Mouse (Mus musculus) E14TG2a.4 (cell line): ENCODE data around the gene Pou2f1.
"Not testable (repeated sequence)": the region's sequence is repeated elsewhere in the genome, so short reads cannot be mapped to it uniquely, and the experiment has no call there.

ENCODE experiments used
- H3K27me3 ChIP-seq: 2 replicates; pipeline ENCODE4 v1.6.1; 2014; ENCODE audit warnings: low read length, control low read depth; ENCODE audit not compliant: insufficient read depth
- H3K36me3 ChIP-seq: 2 replicates; pipeline ENCODE4 v1.6.1; 2014; ENCODE audit warnings: low read length, control low read depth; ENCODE audit not compliant: insufficient read depth
- H3K4me1 ChIP-seq: replicated peaks from 2 replicates; pipeline ENCODE4 v1.6.1; 2014; ENCODE audit warnings: low read depth, low read length, control low read depth
- H3K4me3 ChIP-seq: replicated peaks from 2 replicates; pipeline ENCODE4 v1.5.1; 2014; ENCODE audit warnings: mild to moderate bottlenecking, low read length
- H3K9me3 ChIP-seq: 2 replicates; pipeline ENCODE4 v1.6.1; 2014; ENCODE audit warnings: low read length, control low read depth
- CTCF ChIP-seq: conservative IDR thresholded peaks from 2 replicates; pipeline ENCODE4 v1.5.1; 2014; ENCODE audit warnings: low read length
- NANOG ChIP-seq: IDR thresholded peaks from 2 replicates; pipeline ENCODE4 v1.6.1; 2014; ENCODE audit warnings: borderline replicate concordance, low read length, mixed read lengths
- POU5F1 ChIP-seq: IDR thresholded peaks from 2 replicates; pipeline ENCODE4 v1.6.1; 2014; ENCODE audit warnings: low read length, borderline replicate concordance

Gene Pou2f1

DNA sequence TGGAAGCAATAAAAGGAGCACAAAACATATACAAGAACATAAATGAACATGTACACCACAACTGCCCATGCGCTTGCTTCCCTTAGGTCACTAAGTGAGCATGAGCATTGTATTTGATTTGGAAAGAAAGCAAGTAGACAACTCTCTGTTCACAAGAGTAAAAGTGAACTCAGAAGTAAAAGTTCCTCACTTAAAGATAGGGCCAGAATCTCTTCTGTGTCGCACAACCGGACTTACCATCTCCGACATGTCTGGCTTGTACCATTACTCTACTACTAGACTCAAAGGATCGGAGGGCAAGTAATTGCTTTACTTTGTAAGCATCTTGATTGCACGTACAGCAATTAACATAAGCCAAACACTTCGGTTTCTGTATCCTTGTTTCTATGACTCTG lies 6.8 kb downstream of the Pou2f1 start:
- Histone ChIP-seq H3K36me3 (peaks cover 3% of the 10 kb centered on the region; the same call in 1 of the 2 replicates), H3K9me3 (no peaks in the 10 kb centered on the region), H3K27me3 (no peaks in the 10 kb centered on the region), H3K4me1 (peaks cover 80% of the 10 kb centered on the region), H3K4me3 (no peak overlapping the region; the same call in 1 of the 2 replicates)
- TF ChIP-seq NANOG = no peak
- TF ChIP-seq POU5F1 = no peak
- TF ChIP-seq CTCF = no peak

DNA sequence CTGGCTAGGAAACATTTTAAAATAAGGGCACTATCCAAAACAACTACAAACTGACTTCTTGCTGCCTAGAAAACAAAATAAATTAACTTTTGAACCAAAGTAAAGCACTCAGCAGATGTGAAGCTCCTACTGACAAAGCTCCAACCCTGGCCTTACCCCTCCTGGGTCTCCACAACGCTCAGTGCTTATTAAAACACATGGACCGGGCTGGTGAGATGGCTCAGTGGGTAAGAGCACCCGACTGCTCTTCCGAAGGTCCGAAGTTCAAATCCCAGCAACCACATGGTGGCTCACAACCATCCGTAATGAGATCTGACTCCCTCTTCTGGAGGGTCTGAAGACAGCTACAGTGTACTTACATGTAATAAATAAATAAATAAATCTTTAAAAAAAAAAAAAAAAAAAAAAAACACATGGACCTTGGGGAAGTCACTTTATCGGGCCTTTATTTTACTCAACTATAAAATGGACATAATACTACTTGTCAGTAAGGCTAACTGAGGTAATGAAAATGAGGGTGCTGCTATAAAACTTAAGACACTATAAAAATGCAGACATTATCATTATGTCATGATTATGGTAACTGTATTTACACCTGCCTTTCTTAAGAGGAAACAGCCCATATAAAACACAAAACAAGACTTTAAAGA lies 7.3 kb downstream of the Pou2f1 start:
- H3K4me3 ChIP-seq, H3K9me3 ChIP-seq, H3K27me3 ChIP-seq, H3K36me3 ChIP-seq: not testable (repeated sequence)
- H3K4me1 ChIP-seq = peaks cover 75% of the 10 kb centered on the region

DNA sequence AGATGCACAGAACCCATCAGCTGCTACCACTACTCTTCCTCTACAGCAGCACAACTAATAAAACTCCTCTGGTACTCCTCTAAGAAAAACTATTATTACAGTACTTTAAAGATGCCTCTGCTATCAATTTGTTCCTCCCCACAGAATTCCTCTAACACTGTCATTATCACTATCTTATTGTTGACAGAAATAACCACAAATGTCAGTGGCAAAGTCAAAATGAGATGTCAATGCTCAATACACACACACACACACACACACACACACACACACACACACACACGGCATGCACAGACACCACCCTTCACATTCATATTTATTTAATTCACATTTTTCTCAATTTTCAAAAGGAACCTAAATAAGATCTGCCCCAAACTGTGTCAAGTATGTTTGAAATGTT lies 8.2 kb downstream of the Pou2f1 start:
- peaks cover 66% of the 10 kb centered on the region for H3K4me1 ChIP-seq
- no peak for TF ChIP-seq NANOG
- TF ChIP-seq POU5F1 = no peak
- TF ChIP-seq CTCF = no peak
- H3K36me3 ChIP-seq = no peaks in the 10 kb centered on the region
- no peak overlapping the region for H3K4me3 ChIP-seq
- no peaks in the 10 kb centered on the region for H3K9me3 ChIP-seq
- no peaks in the 10 kb centered on the region for H3K27me3 ChIP-seq

DNA sequence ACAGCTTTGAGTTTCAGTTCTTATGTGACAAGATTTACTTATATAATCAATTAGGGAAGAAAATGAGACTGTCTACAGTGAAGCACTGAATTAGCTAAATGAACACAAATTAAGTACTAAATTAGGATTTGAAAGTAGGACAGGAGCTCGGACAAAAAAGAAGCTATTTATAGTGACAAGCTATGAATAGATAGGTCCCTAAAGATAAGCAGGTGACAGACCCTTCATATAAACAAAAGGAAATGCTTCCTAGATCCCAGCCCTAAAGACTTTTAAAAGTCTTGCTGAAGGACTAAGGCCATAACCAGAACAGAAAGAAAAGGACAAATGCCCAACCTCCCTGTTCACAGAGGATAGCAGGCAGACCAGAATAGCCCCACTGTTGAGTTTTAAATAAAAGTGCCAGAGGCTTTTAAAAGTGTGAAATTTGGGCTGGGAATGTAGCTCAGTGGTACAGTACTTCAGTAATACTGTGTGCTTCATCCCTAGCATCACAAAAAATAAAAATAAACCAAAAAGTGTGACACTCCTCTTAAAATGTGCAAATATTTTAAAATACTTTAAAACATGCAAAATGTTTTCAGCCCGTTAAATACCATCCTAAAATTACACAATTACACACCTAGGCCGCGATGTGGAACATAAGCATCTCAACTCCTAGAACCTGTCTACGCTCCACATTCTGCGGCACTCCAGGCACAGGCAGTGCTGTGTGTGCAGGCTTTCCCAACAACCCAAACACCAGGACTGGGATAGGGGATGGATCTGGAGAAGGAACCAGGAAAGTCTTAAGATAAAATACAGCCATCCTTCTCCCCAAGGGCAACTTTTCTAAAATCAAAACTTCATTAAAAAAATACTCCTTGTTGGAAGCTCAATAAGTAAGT lies 9.0 kb downstream of the Pou2f1 start:
- no peak overlapping the region for H3K4me3 ChIP-seq
- peaks cover 59% of the 10 kb centered on the region for H3K4me1 ChIP-seq
- peaks cover 5% of the 10 kb centered on the region for H3K36me3 ChIP-seq
- no peak for TF ChIP-seq NANOG
- TF ChIP-seq CTCF = no peak
- TF ChIP-seq POU5F1 = no peak
- H3K9me3 ChIP-seq = no peaks in the 10 kb centered on the region
- no peaks in the 10 kb centered on the region for H3K27me3 ChIP-seq

DNA sequence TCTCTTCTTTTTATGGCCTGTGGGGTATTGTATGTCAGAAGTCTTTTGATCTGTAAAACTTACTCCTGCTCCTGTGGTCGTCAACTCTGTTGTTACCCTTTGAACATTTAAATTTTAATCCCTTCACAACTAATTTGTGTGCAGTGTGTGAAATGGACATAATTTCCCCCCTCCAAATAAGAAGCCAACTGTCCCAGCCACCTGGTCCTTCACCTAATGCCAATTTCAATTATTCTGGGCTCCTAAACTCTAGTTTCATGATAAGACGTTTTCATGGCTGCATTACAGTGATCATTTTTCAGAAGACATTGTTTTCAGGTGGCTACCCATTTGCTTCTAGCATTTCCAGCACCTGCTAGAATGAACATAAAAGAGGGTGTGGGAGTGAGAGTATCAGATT lies 13.9 kb downstream of the Pou2f1 start:
- Histone ChIP-seq H3K9me3 (no peaks in the 10 kb centered on the region), H3K4me3 (no peak overlapping the region), H3K36me3 (peaks cover 10% of the 10 kb centered on the region), H3K4me1 (peaks cover 50% of the 10 kb centered on the region), H3K27me3 (no peaks in the 10 kb centered on the region)
- TF ChIP-seq POU5F1 (no peak), CTCF (no peak), NANOG (no peak)

DNA sequence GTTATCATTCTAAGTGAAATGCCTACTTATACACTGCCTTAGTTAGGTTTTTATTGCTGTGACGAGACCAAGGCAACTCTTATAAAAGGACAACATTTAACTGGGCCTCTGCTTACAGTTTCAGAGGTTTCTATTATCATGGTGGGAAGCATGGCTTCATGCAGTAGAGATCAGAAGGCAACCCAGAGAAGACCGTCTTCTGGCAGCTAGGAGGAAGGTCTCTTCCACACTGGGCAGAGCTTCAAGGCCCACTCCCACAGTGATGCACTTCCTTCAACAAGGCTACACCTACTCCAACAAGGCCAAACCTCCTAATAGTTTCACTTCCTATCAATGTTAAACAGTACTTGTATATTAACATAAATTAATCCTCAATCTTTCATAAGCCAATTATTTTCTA lies 14.4 kb downstream of the Pou2f1 start:
- Histone ChIP-seq H3K9me3 (no peaks in the 10 kb centered on the region), H3K4me1 (peaks cover 50% of the 10 kb centered on the region), H3K27me3 (no peaks in the 10 kb centered on the region), H3K36me3 (peaks cover 10% of the 10 kb centered on the region), H3K4me3 (no peak overlapping the region)
- TF ChIP-seq NANOG = no peak
- TF ChIP-seq POU5F1 = no peak
- TF ChIP-seq CTCF = no peak

DNA sequence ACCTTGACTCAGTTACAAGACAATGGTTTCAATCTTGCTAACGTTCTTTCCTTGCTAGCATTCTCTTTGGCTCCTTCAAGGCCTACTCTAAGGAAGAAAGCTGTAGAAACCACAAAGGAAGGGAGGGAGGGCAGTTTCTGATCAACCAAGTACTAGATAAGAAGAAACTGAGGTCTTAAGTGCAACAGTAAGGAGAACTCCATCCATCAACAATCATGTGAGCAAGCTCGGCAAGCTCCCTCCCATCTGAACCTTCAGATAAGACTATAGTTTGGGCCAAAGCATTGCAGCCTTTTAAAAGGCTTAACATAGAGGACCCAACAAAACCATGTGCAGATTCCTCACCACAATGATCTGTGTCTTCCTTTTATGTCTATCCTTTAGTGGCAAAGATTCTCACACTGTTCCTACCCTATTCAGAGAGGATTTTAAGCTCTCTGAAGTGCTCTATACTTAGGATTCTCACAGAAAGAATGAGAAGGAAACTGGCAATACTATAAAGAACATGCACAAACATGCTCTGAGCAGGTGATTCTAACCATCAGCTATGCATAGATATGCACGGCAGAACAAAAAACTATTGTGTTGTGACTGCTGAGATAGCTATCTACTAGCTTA lies 16.6 kb downstream of the Pou2f1 start:
- H3K9me3 ChIP-seq = no peaks in the 10 kb centered on the region
- no peak overlapping the region for H3K4me3 ChIP-seq
- peaks cover 45% of the 10 kb centered on the region for H3K4me1 ChIP-seq
- TF ChIP-seq CTCF (no peak), POU5F1 (no peak), NANOG (no peak)
- H3K27me3 ChIP-seq = no peaks in the 10 kb centered on the region
- H3K36me3 ChIP-seq = peaks cover 10% of the 10 kb centered on the region

DNA sequence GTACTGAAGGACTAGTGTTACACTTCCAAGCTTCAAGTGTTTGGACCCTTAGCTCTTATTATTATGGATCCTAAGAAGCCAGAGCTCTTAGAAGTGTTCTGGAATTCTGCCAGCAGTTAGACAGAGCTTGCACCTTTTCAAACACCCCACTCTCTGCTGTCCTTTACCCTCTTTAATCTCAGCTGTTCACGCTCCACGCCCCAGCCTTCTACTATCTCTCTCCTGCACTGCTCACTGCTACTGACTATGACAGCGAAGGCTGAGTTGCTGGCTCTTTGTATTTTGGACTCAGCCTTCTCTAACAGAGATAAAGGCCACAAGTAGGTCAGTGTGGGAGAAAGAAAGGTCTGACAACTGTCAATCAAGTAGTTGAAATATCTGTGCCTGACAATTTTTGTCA lies 17.3 kb downstream of the Pou2f1 start:
- Histone ChIP-seq H3K4me1 (peaks cover 47% of the 10 kb centered on the region), H3K9me3 (no peaks in the 10 kb centered on the region), H3K4me3 (no peak overlapping the region), H3K27me3 (no peaks in the 10 kb centered on the region), H3K36me3 (peaks cover 10% of the 10 kb centered on the region)
- TF ChIP-seq POU5F1 = no peak
